ENCODE assay signal across 8 mouse cellular contexts in the genomic region with DNA sequence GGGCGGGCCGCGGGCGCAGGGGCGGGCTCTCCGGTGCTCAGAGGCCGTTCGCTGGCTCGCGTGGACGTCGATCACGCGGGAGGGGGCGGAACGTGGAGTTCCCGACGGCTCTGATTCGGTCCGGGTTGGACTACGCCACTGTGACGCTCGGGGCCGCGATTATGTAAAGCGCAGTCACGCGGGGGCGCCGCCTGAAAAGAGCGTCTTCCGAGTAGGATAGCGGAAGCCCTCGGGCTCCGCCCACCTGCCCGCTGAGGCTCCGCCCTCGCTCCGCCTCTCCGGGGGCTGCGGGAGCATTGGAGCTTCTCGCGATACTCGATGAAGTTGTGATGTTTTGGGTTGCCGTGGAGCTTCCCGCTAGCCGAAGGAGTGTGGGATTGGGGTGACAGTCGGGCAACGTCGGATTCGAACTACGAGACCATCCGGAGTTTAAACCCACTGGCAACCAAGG. TPM values are rescaled to one million over a fixed set of nuclear protein-coding genes. Genes with fewer than 3 reads are reported as not detected.
DNase-seq lines count a peak whose midpoint lies in the region; ATAC-seq and TF ChIP-seq lines count a peak whose summit lies in the region.

A gene (minus strand): TSS at position 1 of the 451 bp plus-strand sequence.

- peaks cover 20% of the 10 kb centered on the region for H3K36me3 ChIP-seq in embryonic facial prominence, embryonic 14.5 days (ENCODE audit: control insufficient read depth, insufficient read depth, low read length)
- H3K36me3 ChIP-seq in heart, adult 2 months (ENCODE audit: control insufficient read depth, insufficient read depth, low read length) = no peaks in the 10 kb centered on the region
- H3K36me3 ChIP-seq in limb, embryonic 13.5 days = peaks cover 20% of the 10 kb centered on the region
- H3K36me3 ChIP-seq in midbrain, embryonic 16.5 days (ENCODE audit: control insufficient read depth, insufficient read depth, low read length) = no peaks in the 10 kb centered on the region

- peak within 1 kb of the TSS; percentile 99 for H3K4me3 ChIP-seq in embryonic facial prominence, embryonic 14.5 days (ENCODE audit: low read depth, low read length)
- H3K4me3 ChIP-seq in heart, adult 2 months = peak within 1 kb of the TSS; percentile 80
- peak within 1 kb of the TSS; percentile 98 for H3K4me3 ChIP-seq in limb, embryonic 13.5 days
- H3K4me3 ChIP-seq in midbrain, embryonic 16.5 days (ENCODE audit: low read depth, low read length) = peak within 1 kb of the TSS; percentile 98

- peak; percentile 99 for DNase-seq in 3T3-L1 (ENCODE audit: low read depth, low spot score)
- peak; percentile 96 to 97 for DNase-seq in adrenal gland, postnatal 4 days (ENCODE audit: low spot score in 2 of 2)
- peak; percentile 100 for DNase-seq in embryonic facial prominence, embryonic 14.5 days (ENCODE audit: low spot score)
- DNase-seq in heart, adult 2 months = peak; percentile 100
- DNase-seq in kidney, adult 8-10 months = peak; percentile 100
- peak; percentile 98 to 99 for DNase-seq in spleen, postnatal 10 days (ENCODE audit: low spot score in 2 of 2)

- ATAC-seq in embryonic facial prominence, embryonic 14.5 days (ENCODE audit: low read depth) = peak; percentile 99
- ATAC-seq in limb, embryonic 13.5 days (ENCODE audit: low FRiP score, low read depth) = peak; percentile 98
- ATAC-seq in midbrain, embryonic 16.5 days = peak; percentile 99

- intact Hi-C loops in heart, adult 2 months (cut with DNase I) = loop anchor here (1.0 to 5.0 kb wide), 2 partner anchors 38 to 80 kb away; a partner anchor contains a TSS

- no peak for TF ChIP-seq CTCF in heart, adult 2 months (IDR thresholded peaks at IDR 0.05)

- H3K9me3 ChIP-seq in embryonic facial prominence, embryonic 14.5 days (ENCODE audit: control insufficient read depth, low read length) = no peaks in the 10 kb centered on the region
- no peaks in the 10 kb centered on the region for H3K9me3 ChIP-seq in limb, embryonic 13.5 days
- H3K9me3 ChIP-seq in midbrain, embryonic 16.5 days (replicated peaks; ENCODE audit: control insufficient read depth, low read length, poor library complexity, severe bottlenecking) = no peaks in the 10 kb centered on the region

- H3K27ac ChIP-seq in embryonic facial prominence, embryonic 14.5 days (replicated peaks; ENCODE audit: low read depth, low read length) = peak within 1 kb of the TSS; percentile 83
- H3K27ac ChIP-seq in heart, adult 2 months = peak within 1 kb of the TSS; percentile 99
- peak within 1 kb of the TSS; percentile 82 for H3K27ac ChIP-seq in limb, embryonic 13.5 days
- H3K27ac ChIP-seq in midbrain, embryonic 16.5 days (ENCODE audit: low read length) = peak within 1 kb of the TSS; percentile 91

- H3K79me2 ChIP-seq in heart, adult 2 months (replicated peaks; ENCODE audit: control insufficient read depth, insufficient read depth, low read length) = no peaks in the 10 kb centered on the region

- peak within 1 kb of the TSS; percentile 78 for H3K4me2 ChIP-seq in embryonic facial prominence, embryonic 14.5 days (ENCODE audit: low read depth, low read length)
- H3K4me2 ChIP-seq in limb, embryonic 13.5 days (replicated peaks) = peak within 1 kb of the TSS; percentile 85
- peak within 1 kb of the TSS; percentile 88 for H3K4me2 ChIP-seq in midbrain, embryonic 16.5 days (ENCODE audit: low read length)

- WGBS in embryonic facial prominence, embryonic 14.5 days = under 1% methylated on average over 31 of the region's 53 CpGs
- whole genome bisulfite sequencing in heart, adult 2 months = under 1% methylated on average over 53 of the region's 53 CpGs
- WGBS in limb, embryonic 13.5 days = 0% methylated on average over 40 of the region's 53 CpGs
- 0% methylated on average over 45 of the region's 53 CpGs for WGBS in midbrain, embryonic 16.5 days

- peaks cover 5% of the 10 kb centered on the region; the same call in 1 of the 2 replicates for H3K4me1 ChIP-seq in embryonic facial prominence, embryonic 14.5 days (ENCODE audit: control insufficient read depth, insufficient read depth, low read length)
- peaks cover 4% of the 10 kb centered on the region for H3K4me1 ChIP-seq in heart, adult 2 months (ENCODE audit: control insufficient read depth, insufficient read depth, low read length)
- peaks cover 13% of the 10 kb centered on the region for H3K4me1 ChIP-seq in limb, embryonic 13.5 days
- H3K4me1 ChIP-seq in midbrain, embryonic 16.5 days (ENCODE audit: control insufficient read depth, insufficient read depth, low read length) = peaks cover 15% of the 10 kb centered on the region

- H3K27me3 ChIP-seq in embryonic facial prominence, embryonic 14.5 days (replicated peaks; ENCODE audit: control insufficient read depth, insufficient read depth, low read length) = no peaks in the 10 kb centered on the region
- no peaks in the 10 kb centered on the region for H3K27me3 ChIP-seq in heart, adult 2 months (ENCODE audit: control insufficient read depth, insufficient read depth, low read length)
- H3K27me3 ChIP-seq in limb, embryonic 13.5 days = no peaks in the 10 kb centered on the region
- no peaks in the 10 kb centered on the region for H3K27me3 ChIP-seq in midbrain, embryonic 16.5 days (ENCODE audit: control insufficient read depth, insufficient read depth, low read depth, low read length)

- peak within 1 kb of the TSS; percentile 91 for H3K9ac ChIP-seq in embryonic facial prominence, embryonic 14.5 days (ENCODE audit: low read depth, low read length)
- H3K9ac ChIP-seq in heart, adult 2 months (ENCODE audit: low read depth, low read length) = peak within 1 kb of the TSS; percentile 99
- H3K9ac ChIP-seq in limb, embryonic 13.5 days = peak within 1 kb of the TSS; percentile 89
- H3K9ac ChIP-seq in midbrain, embryonic 16.5 days (ENCODE audit: low read depth, low read length) = peak within 1 kb of the TSS; percentile 96

- TF ChIP-seq EP300 in heart, adult 2 months (IDR thresholded peaks at IDR 0.05; ENCODE audit: insufficient read depth, low read depth, low read length) = no peak; the same call in 1 of the 2 replicates

- peak; percentile 97 for TF ChIP-seq POLR2A in heart, adult 2 months (IDR thresholded peaks at IDR 0.05; ENCODE audit: insufficient read depth, low read depth, low read length)

RNA-seq across cellular contexts. Expression of the gene that starts here (rescaled TPM):
- 10 to 100 TPM; 37.0 to 37.1 TPM for total RNA-seq in adrenal gland, postnatal 4 days (2021)
- polyA plus RNA-seq in embryonic facial prominence, embryonic 14.5 days (2014; fragmentation: Nextera tagmentation; extraction: Ambion mirVana) = 47.3 and 54.4 TPM in 2 replicates
- 10 to 100 TPM; 29.5 to 45.1 TPM for total RNA-seq in heart, adult 2 months (2021)
- 13.3 and 16.3 TPM in 2 replicates for polyA plus RNA-seq in heart, adult 2 months (2012; rRNA removed)
- 39.9 and 44.8 TPM in 2 replicates for polyA plus RNA-seq in limb, embryonic 13.5 days (2015; fragmentation: Nextera tagmentation; extraction: Ambion mirVana)
- 41.8 and 42.7 TPM in 2 replicates for polyA plus RNA-seq in midbrain, embryonic 16.5 days (2015; fragmentation: Nextera tagmentation; extraction: Ambion mirVana)

Comparison
In these comparisons a context has a peak if more than half of its experiments do, and no peak if none do; other contexts are left out.
1. Peak in every context shown above with its lines: DNase-seq, ATAC-seq, H3K4me3 ChIP-seq and H3K27ac ChIP-seq.